Mouse (Mus musculus) effector memory CD4-positive, alpha-beta T cell, adult 5 months (primary cell): ENCODE results near the gene Gmnc. TPM values are rescaled to one million over a fixed set of nuclear protein-coding genes. Genes with fewer than 3 reads are reported as not detected.

Experiments used
- polyA plus RNA-seq: library from polyadenylated mRNA; unstranded; fragments of 100-300 nt; shearing (Covaris generic); gene quantifications from one replicate; pipeline ENCODE4 v1.2.1, GENCODE M21; 2017

Gmnc gene
- polyA plus RNA-seq: not detected

DNA sequence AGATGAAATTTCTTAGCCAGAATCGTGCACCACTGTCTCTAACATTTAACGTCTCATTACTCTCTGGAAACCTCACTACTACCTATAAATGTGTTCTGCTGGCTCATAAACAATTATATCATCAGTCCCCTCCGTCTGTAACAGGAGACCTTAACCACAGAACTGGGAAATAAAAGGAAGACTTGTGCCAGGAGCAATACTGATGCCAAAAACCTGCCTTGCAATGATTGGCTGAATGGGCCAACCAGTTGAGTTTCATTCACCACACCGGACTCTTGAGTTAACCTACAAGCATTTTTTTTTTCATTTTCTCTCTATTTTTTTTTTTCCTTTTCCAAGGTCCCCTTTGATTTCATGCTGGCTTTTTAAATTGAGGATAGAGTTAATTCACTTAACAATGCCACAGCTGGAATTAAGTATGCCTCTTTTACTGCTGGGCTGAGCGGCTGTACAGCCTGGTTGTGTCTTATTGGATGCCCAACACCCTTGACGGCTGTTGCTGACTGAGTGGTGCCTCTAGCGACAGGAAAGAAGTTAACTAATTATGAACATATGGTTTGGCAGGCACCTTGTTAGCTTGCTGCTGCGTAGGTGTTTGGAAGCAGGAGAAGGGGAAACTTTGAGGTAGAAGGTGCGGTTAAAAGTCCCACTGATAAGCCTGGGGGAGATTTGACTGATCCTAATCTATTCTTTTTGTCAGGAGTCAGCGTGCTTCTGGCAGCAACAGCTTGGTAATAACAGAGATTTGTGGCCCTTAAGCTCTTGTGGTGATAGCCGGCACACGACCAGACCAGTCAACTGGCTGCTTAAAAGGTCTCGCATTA is at the start of gene Gmnc:
Gene Gmnc, minus strand, starts transcription at position 176 of the 824 bp plus-strand sequence.

